Mouse (Mus musculus): ENCODE data around the gene Lmntd2.
A peak's percentile ranks its signal among the peaks of the same experiment; 100 is the strongest.
"Not testable (repeated sequence)": the region's sequence is repeated elsewhere in the genome, so short reads cannot be mapped to it uniquely, and the experiment has no call there.

Gene Lmntd2

GRCm38 (mm10) chr7:141213605-141214235 lies at the start of gene Lmntd2:
Gene Lmntd2 (minus strand): TSS chr7:141214080.
- DNase-seq (ENCODE audit: low read depth, low spot score): no peak

DNA sequence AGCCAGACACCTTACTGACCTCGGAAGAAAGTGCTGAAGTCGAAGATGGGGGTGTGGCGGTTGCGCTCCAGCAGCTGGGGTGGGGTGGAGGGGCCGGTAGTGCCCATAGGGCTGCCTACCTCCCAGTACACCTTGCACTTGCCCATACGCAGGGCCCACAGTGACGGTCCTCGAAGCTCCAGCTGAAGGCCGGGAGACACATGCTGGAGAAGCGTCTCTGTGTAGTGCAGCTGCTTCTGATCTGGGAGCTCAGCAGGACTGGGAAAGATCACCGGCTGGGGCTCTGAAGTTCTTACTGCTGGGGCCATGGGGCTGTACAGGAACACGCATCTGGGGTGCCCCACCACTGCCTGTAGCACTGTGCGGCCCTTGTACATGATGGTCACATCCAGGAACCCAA lies 49.8 kb upstream of the Lmntd2 start:
- DNase-seq (ENCODE audit: low read depth, low spot score): no peak

GRCm38 (mm10) chr7:141261480-141261879 lies 47.6 kb upstream of the Lmntd2 start:
- DNase-seq (ENCODE audit: low read depth, low spot score): no peak

- no peak for DNase-seq (ENCODE audit: low read depth, low spot score)
These were observed 42.3 kb upstream of the Lmntd2 start for GRCm38 (mm10) chr7:141256159-141256558.

GRCm38 (mm10) chr7:141250486-141250885 lies 36.6 kb upstream of the Lmntd2 start:
- not testable (repeated sequence) for DNase-seq (ENCODE audit: low read depth, low spot score)

GRCm38 (mm10) chr7:141231551-141231950 lies 17.7 kb upstream of the Lmntd2 start:
- peak; percentile 68 for DNase-seq (ENCODE audit: low read depth, low spot score)

- no peak for DNase-seq (ENCODE audit: low read depth, low spot score)
These were observed 17.2 kb upstream of the Lmntd2 start for GRCm38 (mm10) chr7:141231111-141231510.

DNA sequence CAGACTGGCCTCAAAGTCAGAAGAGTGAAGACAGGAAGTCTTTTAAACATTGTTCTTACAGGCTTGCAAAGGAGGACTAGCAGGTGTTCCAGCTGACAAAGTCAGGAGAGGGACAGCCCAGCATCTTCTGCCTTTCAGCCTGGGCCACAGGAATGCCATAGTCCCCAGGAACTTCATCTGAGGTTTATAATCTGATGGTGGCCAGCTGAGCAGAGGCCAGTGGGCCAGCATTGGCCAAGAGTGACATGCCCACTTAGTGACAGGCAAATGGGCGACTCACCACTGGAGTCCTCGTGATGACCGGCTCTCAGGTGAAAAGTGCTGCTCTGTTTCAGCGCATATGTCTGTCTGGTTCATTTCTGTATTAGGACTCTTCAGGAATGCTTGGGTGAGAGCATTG lies 16.7 kb upstream of the Lmntd2 start:
- no peak for DNase-seq (ENCODE audit: low read depth, low spot score)

DNA sequence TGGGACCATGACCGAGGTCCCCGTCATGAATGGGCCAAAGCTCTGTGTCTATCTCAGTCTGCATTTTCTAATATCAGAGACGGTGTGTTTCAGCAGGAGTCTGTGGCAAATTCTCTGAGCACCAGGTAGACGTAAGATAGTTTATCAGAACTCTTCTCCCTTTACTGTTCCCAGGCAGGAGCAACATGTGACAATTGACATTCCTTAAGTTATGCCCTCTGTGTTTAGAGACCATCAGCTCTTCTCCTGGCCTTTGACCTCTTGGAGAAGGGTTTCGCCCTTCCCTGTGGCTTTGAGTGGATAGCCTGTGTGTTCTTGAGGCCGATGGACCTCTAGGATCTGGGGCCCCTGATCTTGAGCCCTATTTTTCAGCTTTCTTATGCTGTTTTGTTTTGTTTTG lies 15.8 kb upstream of the Lmntd2 start:
- no peak for DNase-seq (ENCODE audit: low read depth, low spot score)

DNA sequence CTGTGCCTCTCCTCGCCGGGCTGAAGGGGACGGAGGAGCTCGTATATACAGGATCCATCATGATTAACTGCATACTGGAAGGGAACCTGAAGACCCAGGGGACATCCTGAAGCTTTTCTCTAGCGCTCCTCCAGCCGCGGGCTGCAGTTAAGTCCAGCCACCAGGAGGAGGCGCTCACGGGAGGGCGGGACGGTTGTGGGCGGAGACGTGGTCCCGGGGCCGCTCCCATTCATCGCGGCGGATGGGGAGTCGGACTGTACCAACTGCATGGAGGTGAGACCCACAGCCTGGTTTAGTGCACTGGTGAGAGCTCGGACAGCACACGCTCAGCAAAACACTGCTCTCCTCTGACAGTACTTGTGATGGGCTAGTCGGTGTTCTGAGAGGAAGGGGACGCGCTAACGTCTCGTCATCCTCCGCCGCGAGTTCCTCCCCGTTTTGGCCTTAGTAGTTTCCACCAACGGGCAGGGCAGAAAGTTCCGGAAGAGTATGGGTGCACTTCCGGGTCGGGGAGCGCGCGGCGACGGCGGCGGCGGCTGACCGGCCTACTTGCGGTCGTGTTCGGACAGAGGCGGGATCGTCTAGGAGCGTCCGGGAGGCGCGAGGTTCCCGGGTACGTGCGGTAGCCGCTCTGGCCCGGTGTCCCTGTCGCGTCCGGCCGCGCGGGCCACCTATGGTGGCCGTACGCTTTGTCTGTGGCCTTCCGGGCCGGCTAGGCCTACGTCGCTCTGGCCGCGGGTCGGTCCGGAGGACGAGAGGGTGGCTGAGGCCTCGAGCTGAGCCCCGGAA lies 14.6 kb upstream of the Lmntd2 start, which contains the start of gene Phrf1:
Gene Phrf1, plus strand, starts transcription at position 506 of the 789 bp plus-strand sequence.
- peak; percentile 91 for DNase-seq (ENCODE audit: low read depth, low spot score)

DNA sequence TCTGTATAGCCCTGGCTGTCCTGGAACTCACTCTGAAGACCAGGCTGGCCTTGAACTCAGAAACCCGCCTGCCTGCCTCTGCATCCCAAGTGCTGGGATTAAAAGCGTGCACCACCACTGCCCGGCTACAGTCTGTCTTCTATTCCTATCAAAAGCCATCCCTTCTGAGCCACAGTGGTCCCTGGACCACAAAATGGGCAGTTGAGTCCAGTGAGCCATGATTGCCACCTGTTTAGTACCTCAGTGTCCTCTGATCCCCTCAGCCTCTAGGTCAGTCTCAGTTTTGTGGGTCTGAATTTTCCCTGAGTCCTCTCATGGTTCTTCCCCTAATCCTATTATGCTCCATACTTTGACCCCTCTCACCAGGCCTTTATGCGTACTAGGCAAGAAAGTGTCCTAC lies 13.9 kb upstream of the Lmntd2 start:
- no peak for DNase-seq (ENCODE audit: low read depth, low spot score)

- DNase-seq (ENCODE audit: low read depth, low spot score): peak; percentile 60
These were observed 12.7 kb upstream of the Lmntd2 start for GRCm38 (mm10) chr7:141226535-141226934.

DNA sequence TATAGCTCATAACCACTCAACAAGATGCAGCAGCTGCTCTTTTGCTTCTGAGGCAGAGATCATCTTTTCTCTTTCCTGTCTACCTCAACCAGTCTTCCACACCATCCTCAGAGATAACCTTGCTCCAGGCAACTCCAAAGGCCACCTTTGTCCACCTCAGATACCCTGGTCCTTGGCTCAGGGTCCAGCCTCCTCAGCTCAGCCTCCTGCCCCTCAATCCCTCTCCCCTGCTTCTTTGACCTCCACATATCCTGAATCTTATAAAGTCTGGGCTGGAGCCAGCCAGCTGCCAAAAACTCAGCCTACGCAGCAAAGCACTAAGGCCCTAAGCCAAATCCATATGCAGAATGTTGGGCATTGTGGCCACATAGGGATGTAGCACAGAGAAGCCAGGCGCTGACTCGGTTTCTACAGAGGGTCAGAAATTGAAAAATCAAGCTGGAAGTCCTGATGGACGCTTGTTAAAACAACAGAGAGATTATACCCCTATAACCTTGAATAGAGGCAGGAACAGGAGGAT lies 8.9 kb upstream of the Lmntd2 start:
- DNase-seq (ENCODE audit: low read depth, low spot score): no peak

DNA sequence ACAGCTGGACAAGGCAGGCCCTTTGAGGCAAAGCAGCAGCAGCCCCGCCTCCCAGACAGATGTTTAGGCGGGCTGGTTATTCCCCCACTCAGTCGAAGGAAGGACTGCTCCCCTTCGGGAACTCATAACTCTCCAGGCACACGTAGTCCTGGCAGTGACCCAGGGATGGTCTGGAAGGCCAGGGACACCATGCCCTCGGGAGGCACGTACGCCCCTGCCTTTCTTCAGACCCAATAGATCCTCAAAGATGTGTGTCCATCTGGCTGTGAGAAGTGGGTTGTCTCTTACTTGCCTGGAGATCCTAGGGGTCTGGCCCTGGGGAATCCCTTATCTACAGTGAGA lies 8.2 kb upstream of the Lmntd2 start:
- DNase-seq (ENCODE audit: low read depth, low spot score): no peak

DNA sequence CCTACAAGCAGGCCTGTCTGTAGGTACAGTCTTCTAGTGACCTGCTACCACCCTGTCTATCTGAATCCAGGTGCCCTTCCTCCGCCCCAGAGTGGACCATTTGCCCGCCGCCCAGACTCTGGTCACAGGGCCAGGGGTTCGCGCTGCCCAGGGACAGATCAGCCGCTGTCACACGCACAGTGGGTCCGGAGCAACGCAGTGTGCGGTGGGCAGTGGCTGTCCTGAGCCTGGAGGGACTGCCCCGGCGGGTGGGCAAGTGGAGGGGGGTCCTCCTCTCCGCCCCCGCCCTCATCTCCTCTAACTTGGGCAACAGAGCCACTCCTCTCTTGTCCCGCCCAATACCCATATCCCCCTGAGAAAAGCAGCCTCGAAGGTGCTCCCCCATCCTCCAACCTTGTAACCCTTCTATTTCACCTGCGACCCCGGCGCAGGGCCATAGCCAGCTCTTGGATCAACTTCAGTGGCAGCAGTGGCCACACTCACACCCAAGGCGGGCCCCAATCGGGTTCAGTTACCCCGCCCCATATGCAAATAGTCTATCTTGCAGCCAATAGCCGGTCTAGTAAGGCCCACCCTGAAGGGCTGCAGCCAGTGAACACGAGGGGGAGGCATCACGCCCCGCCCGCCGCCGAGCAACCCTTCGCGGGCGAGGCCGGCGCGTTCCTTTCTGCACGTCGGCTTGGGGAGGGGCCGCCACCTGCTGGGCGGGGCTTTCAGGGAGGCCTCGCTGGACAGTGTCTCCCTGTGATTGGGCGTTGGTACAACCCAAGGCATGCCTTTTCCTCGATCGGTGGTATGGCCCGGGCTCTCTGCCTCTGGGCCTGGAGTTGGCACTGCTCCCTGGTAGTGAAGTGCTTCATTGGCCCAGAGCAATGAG lies 7.6 kb upstream of the Lmntd2 start:
- DNase-seq (ENCODE audit: low read depth, low spot score): peak; percentile 96

GRCm38 (mm10) chr7:141220377-141220776 lies 6.5 kb upstream of the Lmntd2 start:
- no peak for DNase-seq (ENCODE audit: low read depth, low spot score)

DNA sequence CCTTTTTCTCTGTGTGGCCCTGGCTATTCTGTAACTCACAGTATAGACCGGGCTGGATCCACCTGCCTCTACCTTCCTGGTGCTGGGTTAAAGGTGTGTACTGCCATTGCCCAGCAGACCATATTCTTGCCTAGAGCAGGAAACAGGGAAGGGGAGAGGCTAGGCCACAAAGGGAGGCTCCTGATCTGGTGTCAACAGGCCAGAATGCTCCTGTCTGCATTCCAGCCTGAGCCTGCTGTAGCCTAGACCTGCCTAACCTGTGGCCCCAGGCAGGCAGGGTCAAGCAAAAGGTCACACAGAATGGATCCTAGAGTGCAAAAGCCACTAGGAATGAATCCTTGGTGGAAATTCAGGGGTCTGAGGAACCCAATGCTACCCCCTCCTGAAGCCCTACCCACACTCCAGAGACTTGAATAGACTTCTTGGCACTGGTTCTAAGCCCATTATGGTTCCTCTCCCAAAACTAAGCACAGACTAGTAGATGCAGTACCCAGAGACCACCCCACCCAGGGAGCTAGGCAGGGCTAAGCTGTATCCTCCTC lies 5.7 kb upstream of the Lmntd2 start:
- DNase-seq (ENCODE audit: low read depth, low spot score): peak; percentile 44

DNA sequence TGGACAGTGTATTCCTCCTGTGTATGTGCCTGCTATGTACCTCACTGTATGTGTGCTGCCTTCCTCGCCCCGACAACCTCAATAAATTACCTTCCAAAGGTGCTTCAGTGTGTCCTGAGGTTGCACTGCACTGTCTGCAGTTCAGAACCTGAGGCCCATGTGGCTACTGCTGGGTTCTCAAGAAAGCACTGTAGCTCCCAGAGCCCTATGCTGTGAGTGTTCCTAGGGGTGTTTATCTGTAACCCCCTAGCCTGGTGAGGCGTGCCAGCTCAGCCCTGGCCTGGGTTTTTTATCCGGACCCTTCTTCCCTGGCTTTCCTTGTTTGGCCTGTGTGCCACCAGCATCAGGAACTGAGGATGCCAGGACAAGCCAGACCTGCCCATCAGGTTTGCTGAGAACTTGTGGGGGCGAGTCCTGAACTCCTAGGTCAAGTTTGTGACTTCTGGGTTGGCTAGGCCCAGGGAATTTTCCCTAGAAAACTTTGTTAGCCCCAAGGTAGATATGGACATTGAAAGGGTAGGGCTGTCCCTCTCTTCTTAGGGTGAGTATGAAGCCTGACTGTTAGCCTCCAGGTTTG lies 4.8 kb upstream of the Lmntd2 start:
- no peak for DNase-seq (ENCODE audit: low read depth, low spot score)

- DNase-seq (ENCODE audit: low read depth, low spot score): no peak
These were observed 4.3 kb upstream of the Lmntd2 start for GRCm38 (mm10) chr7:141218141-141218540.

DNA sequence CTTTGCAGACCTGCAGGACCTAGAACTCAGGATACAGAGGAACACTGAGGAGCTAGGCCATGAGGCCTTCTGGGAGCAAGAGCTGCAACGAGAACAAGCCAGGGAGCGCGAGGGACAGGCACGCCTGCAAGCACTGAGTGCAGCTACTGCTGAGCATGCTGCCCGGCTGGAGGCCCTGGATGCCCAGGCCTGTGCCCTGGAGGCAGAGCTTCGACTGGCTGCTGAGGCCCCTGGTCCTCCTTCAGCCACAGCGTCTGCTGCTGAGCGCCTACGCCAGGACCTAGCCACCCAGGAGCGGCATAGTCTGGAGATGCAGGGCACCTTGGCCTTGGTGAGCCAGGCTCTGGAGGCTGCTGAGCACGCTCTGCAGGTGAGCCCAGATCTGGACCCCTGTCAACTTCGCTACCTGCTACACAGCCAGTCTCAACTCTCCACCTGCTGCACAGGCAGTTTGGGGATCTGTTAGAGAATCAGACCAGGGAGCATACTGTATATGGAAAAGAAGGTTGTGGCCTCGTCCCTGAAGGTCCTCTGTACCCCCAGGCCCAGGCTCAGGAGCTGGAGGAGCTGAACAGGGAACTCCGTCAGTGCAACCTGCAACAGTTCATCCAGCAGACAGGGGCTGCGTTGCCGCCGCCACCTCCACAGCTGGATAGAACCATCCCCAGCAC lies 3.6 kb upstream of the Lmntd2 start:
- DNase-seq (ENCODE audit: low read depth, low spot score): no peak

DNA sequence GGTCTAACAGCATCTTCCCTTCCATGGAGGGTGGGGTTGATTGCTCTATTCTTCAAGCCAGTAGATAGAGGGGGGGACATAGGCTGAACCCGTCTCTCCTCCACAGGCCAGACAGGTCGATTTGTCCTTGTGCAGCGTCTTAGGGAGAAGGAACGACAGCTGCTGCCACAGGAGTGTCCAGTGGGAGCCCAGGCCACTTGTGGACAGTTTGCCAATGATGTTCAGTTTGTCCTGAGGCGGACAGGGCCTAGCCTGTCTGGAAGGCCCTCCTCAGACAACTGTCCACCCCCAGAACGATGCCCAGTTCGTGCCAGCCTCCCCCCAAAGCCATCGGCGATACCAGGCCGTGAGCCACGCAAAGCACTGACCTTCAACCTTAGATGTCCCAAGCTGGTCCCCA lies 3.0 kb upstream of the Lmntd2 start:
- DNase-seq (ENCODE audit: low read depth, low spot score): no peak
